Mouse (Mus musculus): ENCODE measurements at regions not wholly inside any gene's neighbourhood (a gene's known extent, or its start where the extent isn't known, plus 50 kb on each side); places are given as distances from the start of the nearest gene placed in this dataset.

GRCm38 (mm10) chr17:93541795-93542194, 343.0 kb downstream of the Adcyap1 start:
- H3K27ac ChIP-seq: no peak overlapping the region
- no peaks in the 10 kb centered on the region for H3K4me1 ChIP-seq
- H3K4me3 ChIP-seq: no peak overlapping the region
- no peaks in the 10 kb centered on the region for H3K9me3 ChIP-seq
- no peaks in the 10 kb centered on the region for H3K36me3 ChIP-seq
- H3K4me2 ChIP-seq (replicated peaks): no peak overlapping the region
- no peak overlapping the region for H3K9ac ChIP-seq
- ATAC-seq (ENCODE audit: low FRiP score, low read depth): no peak
- no peaks in the 10 kb centered on the region for H3K27me3 ChIP-seq

GRCm38 (mm10) chr17:93550339-93550738, 351.5 kb downstream of the Adcyap1 start:
- H3K9ac ChIP-seq: no peak overlapping the region
- H3K36me3 ChIP-seq: no peaks in the 10 kb centered on the region
- no peak overlapping the region for H3K4me2 ChIP-seq (replicated peaks)
- H3K4me1 ChIP-seq: no peaks in the 10 kb centered on the region
- H3K9me3 ChIP-seq: no peaks in the 10 kb centered on the region
- no peak overlapping the region for H3K27ac ChIP-seq
- no peaks in the 10 kb centered on the region for H3K27me3 ChIP-seq
- H3K4me3 ChIP-seq: no peak overlapping the region
- no peak for ATAC-seq (ENCODE audit: low FRiP score, low read depth)

DNA sequence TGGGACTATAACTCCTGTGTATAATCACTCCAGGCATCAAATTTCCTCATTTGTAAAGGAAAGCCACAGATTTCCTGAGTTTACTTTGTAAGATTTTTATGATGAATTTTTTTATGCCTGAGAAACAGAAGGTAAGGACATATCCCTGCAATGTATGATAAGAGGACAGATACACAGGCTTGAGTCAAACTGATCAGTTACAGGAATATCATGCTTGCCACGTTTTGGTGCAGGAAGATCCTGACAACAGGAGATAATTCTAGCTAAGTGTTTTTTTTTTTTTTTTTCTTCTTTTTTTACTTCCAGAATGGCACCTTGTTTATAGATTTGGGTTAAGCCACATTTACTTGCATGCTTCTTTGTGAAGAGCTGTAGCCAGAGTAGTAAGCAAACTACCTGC, 357.1 kb downstream of the Adcyap1 start:
- no peaks in the 10 kb centered on the region for H3K9me3 ChIP-seq
- no peaks in the 10 kb centered on the region for H3K27me3 ChIP-seq
- H3K4me3 ChIP-seq: no peak overlapping the region
- no peak overlapping the region for H3K4me2 ChIP-seq (replicated peaks)
- WGBS: 60% methylated on average over 1 of the region's 1 CpGs
- no peaks in the 10 kb centered on the region for H3K36me3 ChIP-seq
- no peak for ATAC-seq (ENCODE audit: low FRiP score, low read depth)
- H3K27ac ChIP-seq: no peak overlapping the region
- no peak overlapping the region for H3K9ac ChIP-seq
- H3K4me1 ChIP-seq: no peaks in the 10 kb centered on the region

DNA sequence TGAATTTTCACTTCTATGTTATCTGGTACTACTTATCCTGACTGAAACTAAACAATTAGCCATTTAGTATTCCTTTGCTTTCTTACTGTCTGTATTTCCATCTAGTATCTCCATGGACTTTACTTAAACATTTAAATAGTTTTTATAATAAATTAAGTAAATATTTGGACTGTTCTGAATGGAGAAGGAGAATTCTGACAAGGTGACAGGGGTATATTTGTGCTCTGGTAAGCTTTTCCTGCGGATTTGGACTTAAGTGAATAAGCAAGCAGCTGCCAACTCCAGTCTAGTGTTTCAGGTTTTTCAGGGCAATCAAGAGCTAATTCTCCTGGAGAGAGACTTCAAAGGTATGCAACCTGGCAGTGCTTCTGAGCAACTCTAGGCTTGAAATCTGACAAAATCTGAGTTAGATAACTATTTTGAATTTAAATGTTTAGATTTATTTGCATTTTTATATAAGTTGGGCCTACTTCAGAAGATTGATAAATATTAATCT, 364.5 kb downstream of the Adcyap1 start:
- ATAC-seq (ENCODE audit: low FRiP score, low read depth): no peak
- Histone ChIP-seq H3K4me1 (no peaks in the 10 kb centered on the region), H3K36me3 (no peaks in the 10 kb centered on the region), H3K4me3 (no peak overlapping the region), H3K27me3 (no peaks in the 10 kb centered on the region), H3K9ac (no peak overlapping the region), H3K9me3 (no peaks in the 10 kb centered on the region), H3K4me2 (replicated peaks) (no peak overlapping the region), H3K27ac (no peak overlapping the region)
- WGBS: 44% methylated on average over 1 of the region's 1 CpGs

- no peak for ATAC-seq (ENCODE audit: low FRiP score, low read depth)
- Histone ChIP-seq H3K4me3 (no peak overlapping the region), H3K4me1 (no peaks in the 10 kb centered on the region), H3K4me2 (replicated peaks) (no peak overlapping the region), H3K9ac (no peak overlapping the region), H3K27ac (no peak overlapping the region), H3K27me3 (no peaks in the 10 kb centered on the region), H3K36me3 (no peaks in the 10 kb centered on the region), H3K9me3 (no peaks in the 10 kb centered on the region)
- WGBS: 92% methylated on average over 5 of the region's 5 CpGs
Observed at GRCm38 (mm10) chr17:93579981-93580380, 381.2 kb downstream of the Adcyap1 start.

DNA sequence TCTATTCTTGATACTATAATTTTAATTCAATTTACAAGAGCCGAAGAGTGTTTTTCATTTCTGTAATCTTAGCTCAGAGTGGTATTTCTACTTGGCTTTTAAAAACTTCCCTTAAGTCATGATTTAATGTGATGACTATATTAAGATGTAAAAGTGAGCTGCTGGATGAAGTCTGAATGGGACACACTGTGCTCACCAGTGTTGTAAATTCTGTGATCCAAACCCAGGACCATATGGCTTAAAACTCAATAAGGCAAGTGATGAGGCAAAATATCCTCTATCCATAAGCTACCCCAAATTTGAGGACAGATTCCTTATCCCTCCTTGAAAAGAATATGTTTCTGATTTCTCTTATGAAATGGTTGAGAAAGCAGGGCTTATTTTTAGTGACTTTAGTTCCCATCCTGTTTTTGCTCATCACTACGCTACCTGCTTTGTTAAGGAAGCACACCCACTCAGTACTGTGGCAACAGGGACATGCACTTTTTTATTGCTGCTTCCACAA, 399.4 kb downstream of the Adcyap1 start:
- H3K9ac ChIP-seq: no peak overlapping the region
- 88% methylated on average over 2 of the region's 2 CpGs for WGBS
- H3K4me1 ChIP-seq: no peaks in the 10 kb centered on the region
- H3K27ac ChIP-seq: no peak overlapping the region
- H3K4me3 ChIP-seq: no peak overlapping the region
- H3K36me3 ChIP-seq: no peaks in the 10 kb centered on the region
- H3K27me3 ChIP-seq: no peaks in the 10 kb centered on the region
- H3K4me2 ChIP-seq (replicated peaks): no peak overlapping the region
- H3K9me3 ChIP-seq: no peaks in the 10 kb centered on the region
- no peak for ATAC-seq (ENCODE audit: low FRiP score, low read depth)

- ATAC-seq (ENCODE audit: low FRiP score, low read depth): no peak
- no peaks in the 10 kb centered on the region for H3K36me3 ChIP-seq
- no peaks in the 10 kb centered on the region for H3K27me3 ChIP-seq
- H3K4me1 ChIP-seq: no peaks in the 10 kb centered on the region
- no peak overlapping the region for H3K27ac ChIP-seq
- no peaks in the 10 kb centered on the region for H3K9me3 ChIP-seq
- no peak overlapping the region for H3K4me2 ChIP-seq (replicated peaks)
- H3K9ac ChIP-seq: no peak overlapping the region
- no peak overlapping the region for H3K4me3 ChIP-seq
- 80% methylated on average over 3 of the region's 3 CpGs for WGBS
Observed at GRCm38 (mm10) chr17:93600236-93600635, 401.4 kb downstream of the Adcyap1 start.

DNA sequence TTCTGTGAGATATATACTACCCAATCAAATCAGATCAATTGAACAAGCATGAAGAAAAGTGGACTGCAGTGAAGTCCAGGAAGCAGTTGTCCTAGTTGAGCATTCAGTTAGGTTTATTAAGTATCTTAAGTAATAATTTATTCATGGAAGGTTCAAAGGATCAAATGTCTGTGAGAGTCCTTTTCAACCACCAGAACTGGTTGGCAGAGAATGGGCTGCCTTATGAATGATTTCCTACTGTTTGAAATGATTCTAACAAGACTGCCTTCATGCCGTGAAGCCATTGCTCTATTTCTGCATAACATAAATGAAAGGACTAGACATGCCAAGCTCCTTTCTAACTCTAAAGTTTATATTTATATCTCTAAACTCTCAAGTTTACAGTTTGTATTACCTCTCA, 410.4 kb downstream of the Adcyap1 start:
- H3K27me3 ChIP-seq: no peaks in the 10 kb centered on the region
- H3K9ac ChIP-seq: no peak overlapping the region
- no peak overlapping the region for H3K4me3 ChIP-seq
- 86% methylated on average over 1 of the region's 1 CpGs for WGBS
- no peaks in the 10 kb centered on the region for H3K9me3 ChIP-seq
- no peak overlapping the region for H3K4me2 ChIP-seq (replicated peaks)
- H3K4me1 ChIP-seq: no peaks in the 10 kb centered on the region
- no peak for ATAC-seq (ENCODE audit: low FRiP score, low read depth)
- H3K27ac ChIP-seq: no peak overlapping the region
- no peaks in the 10 kb centered on the region for H3K36me3 ChIP-seq

- no peak overlapping the region for H3K27ac ChIP-seq
- no peak for ATAC-seq (ENCODE audit: low FRiP score, low read depth)
- no peak overlapping the region for H3K9ac ChIP-seq
- H3K36me3 ChIP-seq: no peaks in the 10 kb centered on the region
- 73% methylated on average over 1 of the region's 1 CpGs for WGBS
- no peak overlapping the region for H3K4me3 ChIP-seq
- H3K4me1 ChIP-seq: no peaks in the 10 kb centered on the region
- H3K4me2 ChIP-seq (replicated peaks): no peak overlapping the region
- H3K9me3 ChIP-seq: no peaks in the 10 kb centered on the region
- H3K27me3 ChIP-seq: no peaks in the 10 kb centered on the region
Observed at GRCm38 (mm10) chr17:93609942-93610596, 411.3 kb downstream of the Adcyap1 start.
